Mouse (Mus musculus) midbrain, embryonic 12.5 days (tissue): ENCODE measurements around the gene Gmnn. TPM values are rescaled to one million over a fixed set of nuclear protein-coding genes. Genes with fewer than 3 reads are reported as not detected.

Experiments
- ATAC-seq: fragments of 200-750 bp; cut with Nextera tagmentation; 2 replicates; pipeline ENCODE4 v1.8.0; 2017; ENCODE audit warnings: low read depth, moderate TSS enrichment, moderate library complexity; ENCODE audit not compliant: low FRiP score
- H3K27ac ChIP-seq: fragments of 300-500 bp; sonication (generic); replicated peaks from 2 replicates; pipeline ENCODE4 v1.5.1; 2016; ENCODE audit warnings: mild to moderate bottlenecking
- H3K27me3 ChIP-seq: fragments of 300-500 bp; sonication (generic); 2 replicates; pipeline ENCODE4 v1.6.1; 2016; ENCODE audit warnings: mild to moderate bottlenecking
- H3K36me3 ChIP-seq: fragments of 300-500 bp; sonication (generic); 2 replicates; pipeline ENCODE4 v1.6.1; 2016
- H3K4me1 ChIP-seq: fragments of 300-500 bp; sonication (generic); 2 replicates; pipeline ENCODE4 v1.6.1; 2016
- H3K4me2 ChIP-seq: fragments of 300-500 bp; sonication (generic); replicated peaks from 2 replicates; pipeline ENCODE4 v1.6.1; 2016; ENCODE audit warnings: mild to moderate bottlenecking, moderate library complexity
- H3K4me3 ChIP-seq: fragments of 300-500 bp; sonication (generic); 2 replicates; pipeline ENCODE4 v1.5.1; 2016; ENCODE audit warnings: mild to moderate bottlenecking
- H3K9ac ChIP-seq: fragments of 300-500 bp; sonication (generic); replicated peaks from 2 replicates; pipeline ENCODE4 v1.6.1; 2016; ENCODE audit warnings: mild to moderate bottlenecking, moderate library complexity
- H3K9me3 ChIP-seq: fragments of 300-500 bp; sonication (generic); 2 replicates; pipeline ENCODE4 v1.6.1; 2016; ENCODE audit warnings: mild to moderate bottlenecking
- WGBS: fragments of 180-500 bp; shearing (Covaris S2); methylation state at CpG from one replicate; pipeline ENCODE4 v1.1.7; 2016; 5-methylcytosine and 5-hydroxymethylcytosine counted together
- polyA plus RNA-seq: library from polyadenylated mRNA; unstranded; fragments of >200 nt; fragmentation: Nextera tagmentation; extraction: Ambion mirVana; gene quantifications from 2 replicates; pipeline ENCODE4 v1.2.1, GENCODE M21; 2016

The Gmnn gene
- polyA plus RNA-seq, 1 experiment from 2014 or later = 95.8 TPM

DNA sequence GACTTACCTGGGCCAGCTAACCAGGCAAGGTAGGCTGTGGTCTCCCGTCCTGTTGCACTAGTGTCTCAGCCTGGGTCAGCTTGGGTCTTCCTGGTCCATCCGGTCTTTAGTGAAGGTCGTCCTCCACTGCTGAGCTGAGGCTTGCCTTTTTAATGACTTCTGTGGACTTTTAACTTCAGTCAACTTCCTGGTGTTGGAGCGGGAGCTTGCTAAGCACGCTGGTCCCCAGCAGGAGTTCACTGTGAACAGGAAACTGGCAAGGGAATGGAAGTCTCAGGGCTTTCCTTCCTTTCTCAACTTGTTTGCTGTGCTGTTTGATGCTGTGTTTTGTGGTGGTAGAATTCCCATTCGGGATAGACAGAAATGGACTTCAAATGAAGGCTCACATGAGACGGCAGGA, 44.0 kb downstream of the Gmnn start:
- Histone ChIP-seq H3K4me1 (peaks cover 12% of the 10 kb centered on the region; the same call in 1 of the 2 replicates), H3K9me3 (peaks cover 2% of the 10 kb centered on the region; the same call in 1 of the 2 replicates), H3K27ac (no peak overlapping the region), H3K9ac (no peak overlapping the region), H3K27me3 (peaks cover 14% of the 10 kb centered on the region), H3K4me2 (no peak overlapping the region), H3K36me3 (peaks cover 17% of the 10 kb centered on the region; the same call in 1 of the 2 replicates), H3K4me3 (no peak overlapping the region)
- WGBS = 79% methylated on average over 7 of the region's 7 CpGs
- no peak for ATAC-seq

DNA sequence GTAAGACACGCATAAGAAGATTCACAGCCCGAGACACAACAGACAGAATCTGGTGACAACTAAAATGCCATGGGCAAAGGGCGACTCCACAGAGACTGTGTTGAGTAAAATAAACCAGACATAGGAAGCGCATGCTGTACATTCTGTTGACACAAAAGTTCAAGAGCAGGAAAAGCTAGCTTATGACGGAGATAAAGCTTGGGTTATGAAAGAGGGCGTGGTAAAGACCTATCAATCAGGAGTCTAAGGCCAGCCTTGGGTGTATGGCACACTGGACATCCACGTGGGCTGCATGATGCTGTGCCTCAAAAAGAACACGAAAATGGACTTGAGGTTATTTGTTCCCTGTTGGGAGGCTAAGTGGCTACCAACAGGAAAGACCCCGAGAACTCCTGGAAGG, 45.3 kb downstream of the Gmnn start:
- H3K4me1 ChIP-seq = peaks cover 12% of the 10 kb centered on the region; the same call in 1 of the 2 replicates
- no peak overlapping the region for H3K4me3 ChIP-seq
- H3K9me3 ChIP-seq = peaks cover 2% of the 10 kb centered on the region; the same call in 1 of the 2 replicates
- peaks cover 18% of the 10 kb centered on the region for H3K27me3 ChIP-seq
- no peak overlapping the region for H3K27ac ChIP-seq
- 85% methylated on average over 9 of the region's 9 CpGs for WGBS
- no peak for ATAC-seq
- H3K4me2 ChIP-seq = no peak overlapping the region
- no peak overlapping the region for H3K9ac ChIP-seq
- H3K36me3 ChIP-seq = peaks cover 17% of the 10 kb centered on the region; the same call in 1 of the 2 replicates

DNA sequence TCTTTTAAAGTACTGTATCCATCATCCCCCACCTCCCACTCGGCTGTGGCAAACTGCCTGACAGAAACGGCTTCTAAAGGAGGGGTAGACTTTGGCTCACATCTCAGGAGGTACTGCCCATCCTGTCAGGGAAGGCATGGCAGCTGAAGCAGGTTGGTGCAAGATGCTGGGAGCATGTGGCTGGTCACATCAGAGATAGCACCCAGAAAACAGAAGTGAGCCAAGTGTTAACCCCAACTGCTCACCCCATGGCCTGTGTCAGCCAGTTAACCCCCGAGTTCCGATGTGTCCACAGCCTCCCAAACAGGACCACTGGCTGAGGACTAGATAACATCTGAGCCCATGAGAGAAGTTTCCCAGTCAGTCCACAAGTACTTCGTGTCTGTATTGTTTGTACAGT, 46.1 kb downstream of the Gmnn start:
- Histone ChIP-seq H3K27ac (no peak overlapping the region), H3K4me3 (no peak overlapping the region), H3K27me3 (peaks cover 18% of the 10 kb centered on the region), H3K9me3 (peaks cover 2% of the 10 kb centered on the region; the same call in 1 of the 2 replicates), H3K4me1 (peaks cover 12% of the 10 kb centered on the region; the same call in 1 of the 2 replicates), H3K9ac (no peak overlapping the region), H3K36me3 (peaks cover 17% of the 10 kb centered on the region; the same call in 1 of the 2 replicates), H3K4me2 (no peak overlapping the region)
- ATAC-seq = no peak
- WGBS = 58% methylated on average over 5 of the region's 5 CpGs

DNA sequence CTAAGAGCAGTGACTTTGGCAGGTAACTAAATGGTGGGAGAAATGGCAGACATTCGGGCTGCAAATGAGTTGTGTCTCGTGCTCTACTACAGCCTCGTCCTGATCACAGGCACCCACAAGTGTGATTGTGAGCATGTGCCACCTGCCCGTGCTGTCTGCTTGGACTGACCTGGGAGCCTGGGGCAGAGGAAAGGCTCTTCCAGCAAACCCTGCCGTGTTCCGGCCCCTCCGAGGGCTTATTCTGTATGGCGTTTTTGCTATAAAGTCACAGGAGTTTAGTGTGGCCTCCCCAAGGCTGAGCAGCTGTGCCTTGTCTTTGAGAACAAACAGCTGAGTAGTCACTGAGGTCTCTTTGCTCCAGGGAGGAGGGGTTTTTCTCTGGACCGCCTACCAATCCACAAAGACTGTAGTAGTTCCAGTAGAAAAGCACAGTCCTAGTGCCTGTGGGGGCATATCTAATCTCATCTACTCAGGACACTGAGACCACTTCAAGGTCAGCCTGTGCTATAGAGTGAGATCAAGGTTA, 47.3 kb downstream of the Gmnn start:
- WGBS = 74% methylated on average over 9 of the region's 9 CpGs
- no peak overlapping the region for H3K4me2 ChIP-seq
- 0 out of 2 replicates have a peak, but pooled peaks have one; percentile 17 for ATAC-seq
- peaks cover 12% of the 10 kb centered on the region; the same call in 1 of the 2 replicates for H3K4me1 ChIP-seq
- no peak overlapping the region for H3K9ac ChIP-seq
- H3K36me3 ChIP-seq = peaks cover 17% of the 10 kb centered on the region; the same call in 1 of the 2 replicates
- H3K27me3 ChIP-seq = peaks cover 18% of the 10 kb centered on the region
- no peak overlapping the region for H3K27ac ChIP-seq
- no peak overlapping the region for H3K4me3 ChIP-seq
- peaks cover 2% of the 10 kb centered on the region; the same call in 1 of the 2 replicates for H3K9me3 ChIP-seq

DNA sequence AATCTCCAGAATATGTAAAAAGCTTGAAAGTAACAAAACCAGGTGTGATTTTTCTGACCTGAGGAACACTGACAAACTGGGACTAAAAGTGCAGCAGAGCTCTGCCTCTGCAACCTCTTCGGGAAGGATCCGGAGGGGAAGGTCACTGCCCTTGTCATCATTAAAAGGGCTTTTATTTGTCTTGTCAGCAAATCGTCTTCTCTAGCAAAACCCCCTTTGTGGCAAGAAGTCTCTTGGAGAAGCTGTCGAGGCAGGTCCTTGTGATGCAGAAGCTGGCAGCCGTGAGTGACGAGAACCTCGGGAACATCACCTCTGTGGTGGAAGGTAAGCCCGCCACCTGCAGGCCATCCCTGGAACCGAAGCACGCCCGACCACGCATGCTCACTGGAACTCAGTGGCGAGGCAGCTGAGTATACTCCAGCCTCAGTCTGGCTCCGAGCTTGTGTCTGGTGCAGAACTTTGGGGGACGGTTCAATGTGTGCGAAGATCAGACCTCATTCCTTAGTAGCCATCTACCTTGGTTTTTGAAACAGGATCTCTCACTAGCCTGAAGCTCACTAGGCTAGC, 48.2 kb downstream of the Gmnn start:
- Histone ChIP-seq H3K36me3 (peaks cover 14% of the 10 kb centered on the region; the same call in 1 of the 2 replicates), H3K4me2 (peak overlapping the region; percentile 25), H3K9ac (no peak overlapping the region), H3K4me1 (peaks cover 12% of the 10 kb centered on the region; the same call in 1 of the 2 replicates), H3K9me3 (peaks cover under 1% of the 10 kb centered on the region; the same call in 1 of the 2 replicates), H3K27ac (no peak overlapping the region), H3K4me3 (no peak overlapping the region), H3K27me3 (peaks cover 18% of the 10 kb centered on the region)
- peak; percentile 81 for ATAC-seq
- WGBS = 8% methylated on average over 16 of the region's 16 CpGs

DNA sequence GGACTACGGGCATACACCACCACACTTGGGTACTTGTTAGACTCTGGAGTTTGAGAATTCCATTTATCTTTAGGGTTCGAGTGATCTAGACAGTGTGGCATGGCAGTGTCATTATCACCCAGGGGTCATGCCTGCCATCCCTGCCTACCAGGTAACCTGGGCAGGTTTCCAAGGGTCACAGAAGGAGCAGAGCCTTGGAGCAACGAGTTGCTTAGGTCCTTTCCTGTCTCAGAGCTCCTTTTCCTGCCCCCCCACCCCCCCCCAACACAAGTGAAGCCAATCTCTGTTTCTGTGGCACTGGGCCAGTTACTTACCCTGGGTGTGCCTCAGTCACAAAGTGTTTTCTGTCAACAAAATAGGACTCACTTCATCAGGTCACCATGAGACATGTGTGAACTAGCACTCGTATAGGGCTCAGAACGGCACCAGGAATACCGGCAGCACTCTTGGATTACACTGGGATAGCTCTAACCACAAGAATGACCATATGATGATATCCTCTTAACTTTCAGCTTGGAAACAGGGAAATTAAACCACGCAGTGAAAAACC, 49.1 kb downstream of the Gmnn start:
- no peaks in the 10 kb centered on the region for H3K9me3 ChIP-seq
- peaks cover 18% of the 10 kb centered on the region for H3K27me3 ChIP-seq
- H3K27ac ChIP-seq = no peak overlapping the region
- no peak overlapping the region for H3K9ac ChIP-seq
- no peak for ATAC-seq
- H3K36me3 ChIP-seq = peaks cover 8% of the 10 kb centered on the region; the same call in 1 of the 2 replicates
- 87% methylated on average over 7 of the region's 7 CpGs for WGBS
- H3K4me3 ChIP-seq = no peak overlapping the region
- H3K4me1 ChIP-seq = peaks cover 12% of the 10 kb centered on the region; the same call in 1 of the 2 replicates
- no peak overlapping the region for H3K4me2 ChIP-seq

DNA sequence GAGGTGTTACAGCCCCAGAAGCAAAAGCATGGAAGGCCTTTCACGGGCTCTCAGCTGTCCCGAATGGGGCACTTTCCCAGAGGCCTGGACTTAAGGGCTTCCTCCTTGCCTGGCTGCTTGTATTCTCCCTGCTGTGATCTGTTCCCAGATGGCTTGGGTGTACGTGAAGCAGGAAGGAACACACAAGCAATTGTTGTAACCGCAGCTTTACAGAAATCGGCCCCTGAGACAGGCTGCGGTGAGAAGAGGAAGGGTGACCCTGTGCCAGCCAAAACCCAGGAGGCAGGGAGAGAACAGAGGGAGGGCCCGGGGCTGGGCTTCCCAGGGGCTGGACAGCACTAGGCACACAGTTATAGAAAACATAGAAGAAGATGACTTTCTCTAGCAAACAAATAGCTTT, 50.8 kb downstream of the Gmnn start:
- H3K36me3 ChIP-seq = 0 out of 2 replicates have a peak, but pooled peaks cover 5% of the 10 kb centered on the region
- H3K4me1 ChIP-seq = peaks cover 12% of the 10 kb centered on the region; the same call in 1 of the 2 replicates
- no peak overlapping the region for H3K9ac ChIP-seq
- H3K27me3 ChIP-seq = peaks cover 18% of the 10 kb centered on the region
- no peak overlapping the region for H3K4me2 ChIP-seq
- ATAC-seq = no peak
- H3K4me3 ChIP-seq = no peak overlapping the region
- no peak overlapping the region for H3K27ac ChIP-seq
- no peaks in the 10 kb centered on the region for H3K9me3 ChIP-seq
- 70% methylated on average over 7 of the region's 7 CpGs for WGBS

DNA sequence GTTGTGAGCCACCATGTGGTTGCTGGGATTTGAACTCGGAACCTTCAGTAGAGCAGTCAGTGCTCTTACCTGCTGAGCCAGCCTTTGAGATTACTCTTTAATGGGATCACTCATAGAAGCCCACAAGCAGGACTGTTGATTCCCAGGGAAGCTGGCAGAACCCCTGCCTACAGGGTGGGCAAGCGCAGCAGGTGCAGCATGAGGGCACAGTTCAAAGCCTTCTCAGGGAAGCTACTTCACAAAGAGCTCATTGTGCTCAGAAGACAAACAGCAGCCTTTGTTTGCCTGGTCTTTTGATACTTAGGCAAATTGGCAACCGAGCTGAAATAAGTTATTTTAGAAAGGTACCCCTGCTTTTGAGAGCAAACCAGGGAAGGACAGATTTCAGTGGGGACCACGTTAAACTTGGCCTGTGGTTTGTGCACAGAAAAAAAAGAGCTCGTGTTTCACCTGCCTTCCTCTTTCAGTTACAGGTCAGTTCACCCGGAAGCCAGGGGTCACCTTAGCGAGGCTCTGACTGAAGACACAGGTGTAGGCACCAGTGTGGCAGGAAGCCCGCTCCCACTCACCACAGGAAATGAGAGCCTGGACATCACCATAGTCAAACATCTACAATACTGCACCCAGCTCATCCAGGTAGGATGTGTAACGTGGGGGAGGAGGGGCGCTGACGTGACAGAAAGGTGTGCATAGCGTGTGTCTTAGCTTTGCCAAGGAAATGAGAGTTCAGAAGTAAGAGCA, 51.9 kb downstream of the Gmnn start:
- Histone ChIP-seq H3K27me3 (peaks cover 13% of the 10 kb centered on the region), H3K4me3 (no peak overlapping the region), H3K9me3 (no peaks in the 10 kb centered on the region), H3K4me2 (no peak overlapping the region), H3K27ac (no peak overlapping the region), H3K9ac (no peak overlapping the region), H3K4me1 (peaks cover 7% of the 10 kb centered on the region; the same call in 1 of the 2 replicates), H3K36me3 (0 out of 2 replicates have a peak, but pooled peaks cover 6% of the 10 kb centered on the region)
- 72% methylated on average over 12 of the region's 12 CpGs for WGBS
- no peak for ATAC-seq

DNA sequence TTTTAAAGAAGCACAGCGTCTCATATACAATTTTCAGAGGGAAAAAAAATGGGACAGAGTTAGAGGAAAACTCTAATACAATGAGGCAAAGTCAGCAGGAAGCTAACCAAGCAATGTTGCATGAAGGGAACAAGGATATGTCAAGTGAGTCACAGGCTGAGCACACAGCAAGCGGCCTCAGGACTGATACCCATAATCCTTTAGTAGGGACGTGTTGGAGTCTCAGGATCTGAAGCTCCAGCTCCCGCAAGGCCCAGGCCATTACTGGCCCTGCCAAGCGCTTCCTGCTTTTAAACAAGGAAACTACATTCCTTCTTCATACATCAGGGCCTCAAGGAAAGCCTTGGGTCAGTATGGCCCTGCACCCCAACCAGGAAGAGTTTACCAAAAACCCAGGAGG, 59.6 kb downstream of the Gmnn start:
- Histone ChIP-seq H3K4me3 (no peak overlapping the region), H3K9me3 (no peaks in the 10 kb centered on the region), H3K27me3 (no peaks in the 10 kb centered on the region), H3K9ac (no peak overlapping the region), H3K4me2 (no peak overlapping the region), H3K4me1 (no peaks in the 10 kb centered on the region), H3K27ac (no peak overlapping the region), H3K36me3 (0 out of 2 replicates have a peak, but pooled peaks cover 6% of the 10 kb centered on the region)
- ATAC-seq = no peak
- 86% methylated on average over 5 of the region's 5 CpGs for WGBS
